Mouse (Mus musculus): ENCODE results near the gene Ryr2.

Gene Ryr2

GRCm38 (mm10) chr13:12094569-12094968, 12.2 kb downstream of the Ryr2 start:
- no peak for DNase-seq (ENCODE audit: low read depth)

- no peak for DNase-seq (ENCODE audit: low read depth)
Observed at GRCm38 (mm10) chr13:12093146-12093545, 13.6 kb downstream of the Ryr2 start.

GRCm38 (mm10) chr13:12092379-12093107, 14.2 kb downstream of the Ryr2 start:
- no peak for DNase-seq (ENCODE audit: low read depth)

- no peak for DNase-seq (ENCODE audit: low read depth)
Observed at GRCm38 (mm10) chr13:12084112-12084475, 22.7 kb downstream of the Ryr2 start.

- DNase-seq (ENCODE audit: low read depth) = no peak
Observed at GRCm38 (mm10) chr13:12083443-12084111, 23.2 kb downstream of the Ryr2 start.

GRCm38 (mm10) chr13:12080590-12080989, 26.2 kb downstream of the Ryr2 start:
- DNase-seq (ENCODE audit: low read depth) = no peak

GRCm38 (mm10) chr13:12079536-12079935, 27.2 kb downstream of the Ryr2 start:
- no peak for DNase-seq (ENCODE audit: low read depth)

GRCm38 (mm10) chr13:12074897-12075296, 31.8 kb downstream of the Ryr2 start:
- no peak for DNase-seq (ENCODE audit: low read depth)

- no peak for DNase-seq (ENCODE audit: low read depth)
Observed at GRCm38 (mm10) chr13:12072571-12072970, 34.2 kb downstream of the Ryr2 start.

GRCm38 (mm10) chr13:12072112-12072511, 34.6 kb downstream of the Ryr2 start:
- no peak for DNase-seq (ENCODE audit: low read depth)

GRCm38 (mm10) chr13:12070157-12071129, 36.3 kb downstream of the Ryr2 start:
- no peak for DNase-seq (ENCODE audit: low read depth)

GRCm38 (mm10) chr13:12064576-12064975, 42.2 kb downstream of the Ryr2 start:
- DNase-seq (ENCODE audit: low read depth) = no peak

- DNase-seq (ENCODE audit: low read depth) = no peak
Observed at GRCm38 (mm10) chr13:12063561-12063960, 43.2 kb downstream of the Ryr2 start.

- no peak for DNase-seq (ENCODE audit: low read depth)
Observed at GRCm38 (mm10) chr13:12057357-12057771, 49.4 kb downstream of the Ryr2 start.

GRCm38 (mm10) chr13:12055913-12056312, 50.8 kb downstream of the Ryr2 start:
- no peak for DNase-seq (ENCODE audit: low read depth)

GRCm38 (mm10) chr13:12053910-12054309, 52.8 kb downstream of the Ryr2 start:
- no peak for DNase-seq (ENCODE audit: low read depth)

GRCm38 (mm10) chr13:12050809-12051208, 55.9 kb downstream of the Ryr2 start:
- DNase-seq (ENCODE audit: low read depth) = no peak

- DNase-seq (ENCODE audit: low read depth) = no peak
Observed at GRCm38 (mm10) chr13:12047059-12047458, 59.7 kb downstream of the Ryr2 start.

- no peak for DNase-seq (ENCODE audit: low read depth)
Observed at GRCm38 (mm10) chr13:12044751-12045150, 62.0 kb downstream of the Ryr2 start.

GRCm38 (mm10) chr13:12042891-12043491, 63.8 kb downstream of the Ryr2 start:
- DNase-seq (ENCODE audit: low read depth) = no peak

GRCm38 (mm10) chr13:12039967-12040366, 66.8 kb downstream of the Ryr2 start:
- no peak for DNase-seq (ENCODE audit: low read depth)

- DNase-seq (ENCODE audit: low read depth) = no peak
Observed at GRCm38 (mm10) chr13:12038676-12039075, 68.1 kb downstream of the Ryr2 start.

Measured in fibroblast of lung, adult 2 months (primary cell).